Mouse (Mus musculus) neural tube, embryonic 12.5 days (tissue): ENCODE measurements at regions not wholly inside any gene's neighbourhood (a gene's known extent, or its start where the extent isn't known, plus 50 kb on each side); places are given as distances from the start of the nearest gene placed in this dataset.
A peak's percentile ranks its signal among the peaks of the same experiment; 100 is the strongest.

Source experiments
- ATAC-seq: fragments of 200-750 bp; cut with Nextera tagmentation; 2 replicates; pipeline ENCODE4 v1.8.0; 2017; ENCODE audit warnings: low read depth, mild to moderate bottlenecking, moderate TSS enrichment, moderate library complexity; ENCODE audit not compliant: low FRiP score
- H3K27ac ChIP-seq: fragments of 300-500 bp; sonication (generic); 2 replicates; pipeline ENCODE4 v1.5.1; 2016
- H3K27me3 ChIP-seq: fragments of 300-500 bp; sonication (generic); replicated peaks from 2 replicates; pipeline ENCODE4 v1.6.1; 2016; ENCODE audit warnings: mild to moderate bottlenecking
- H3K36me3 ChIP-seq: fragments of 300-500 bp; sonication (generic); 2 replicates; pipeline ENCODE4 v1.6.1; 2016; ENCODE audit warnings: mild to moderate bottlenecking
- H3K4me1 ChIP-seq: fragments of 300-500 bp; sonication (generic); 2 replicates; pipeline ENCODE4 v1.6.1; 2016
- H3K4me2 ChIP-seq: fragments of 300-500 bp; sonication (generic); replicated peaks from 2 replicates; pipeline ENCODE4 v1.6.1; 2016; ENCODE audit warnings: mild to moderate bottlenecking
- H3K4me3 ChIP-seq: fragments of 300-500 bp; sonication (generic); 2 replicates; pipeline ENCODE4 v1.5.1; 2016
- H3K9ac ChIP-seq: fragments of 300-500 bp; sonication (generic); 2 replicates; pipeline ENCODE4 v1.6.1; 2016; ENCODE audit warnings: mild to moderate bottlenecking
- H3K9me3 ChIP-seq: fragments of 300-500 bp; sonication (generic); 2 replicates; pipeline ENCODE4 v1.6.1; 2016; ENCODE audit warnings: mild to moderate bottlenecking
- WGBS: fragments of 180-500 bp; shearing (Covaris S2); methylation state at CpG from one replicate; pipeline ENCODE4 v1.1.7; 2016; 5-methylcytosine and 5-hydroxymethylcytosine counted together

DNA sequence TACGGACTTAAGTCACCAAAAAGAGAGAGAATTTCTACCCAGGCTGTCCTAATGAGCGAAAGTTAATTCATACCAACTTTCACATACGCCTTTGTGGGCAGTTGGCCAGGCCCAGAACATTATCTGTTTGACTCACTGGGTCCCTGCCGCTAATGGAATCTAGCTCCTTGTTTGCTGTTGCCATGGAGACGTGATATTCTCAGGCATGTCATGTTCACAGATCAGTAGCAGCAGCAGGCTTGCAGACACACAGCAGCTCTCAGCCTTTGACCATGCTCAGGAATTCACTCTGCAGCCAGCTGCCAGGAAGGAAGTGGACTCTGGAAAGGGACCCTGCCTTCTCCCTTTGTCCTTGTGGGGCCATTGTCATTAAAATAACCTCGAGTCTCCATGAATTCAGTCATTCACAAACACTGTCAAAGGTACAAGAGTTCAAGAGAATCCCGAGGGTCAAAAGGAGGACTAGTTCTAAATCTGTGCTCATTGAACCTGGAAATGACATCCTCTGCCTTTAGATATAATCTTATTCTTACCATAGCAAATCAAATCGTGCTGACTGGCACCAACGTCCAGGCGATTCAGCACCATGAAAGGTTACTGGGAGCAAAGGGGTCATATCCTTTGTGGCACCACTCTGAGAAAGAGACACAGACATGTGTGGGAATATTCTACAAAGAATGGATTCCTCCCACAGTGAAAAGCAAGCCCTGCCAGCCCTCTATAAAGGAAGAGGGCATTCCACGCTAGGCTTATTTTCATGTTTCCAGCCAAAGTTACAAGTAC lies 584.9 kb downstream of the Tmem182 start:
- H3K4me3 ChIP-seq: no peak overlapping the region
- peak overlapping the region; percentile 59 for H3K27ac ChIP-seq
- H3K9me3 ChIP-seq: no peaks in the 10 kb centered on the region
- H3K27me3 ChIP-seq: no peaks in the 10 kb centered on the region
- no peak overlapping the region for H3K9ac ChIP-seq
- H3K36me3 ChIP-seq: no peaks in the 10 kb centered on the region
- peaks cover 14% of the 10 kb centered on the region for H3K4me1 ChIP-seq
- peak; percentile 93 for ATAC-seq
- H3K4me2 ChIP-seq: peak overlapping the region; percentile 28
- 8% methylated on average over 11 of the region's 11 CpGs for WGBS

DNA sequence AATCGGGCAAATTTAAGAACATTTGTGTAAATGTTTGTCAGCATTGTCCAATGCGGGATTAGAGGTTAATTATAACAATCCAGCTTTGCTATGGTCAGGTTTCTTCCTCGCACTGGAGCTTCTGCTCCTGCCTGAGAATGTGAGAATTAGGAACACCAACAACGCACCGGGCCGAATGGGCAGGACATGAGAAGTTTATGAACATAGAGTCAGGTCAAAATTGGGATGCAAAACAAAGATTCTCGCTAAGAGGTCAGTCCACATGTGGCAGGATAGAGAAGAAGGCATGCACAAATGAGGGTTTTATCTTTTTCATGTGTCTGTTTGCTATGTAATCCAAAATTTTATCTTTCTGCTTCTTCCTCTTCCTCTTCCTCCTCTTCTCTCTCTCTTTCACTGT lies 585.7 kb downstream of the Tmem182 start:
- H3K4me3 ChIP-seq: no peak overlapping the region
- no peak for ATAC-seq
- 42% methylated on average over 7 of the region's 7 CpGs for WGBS

DNA sequence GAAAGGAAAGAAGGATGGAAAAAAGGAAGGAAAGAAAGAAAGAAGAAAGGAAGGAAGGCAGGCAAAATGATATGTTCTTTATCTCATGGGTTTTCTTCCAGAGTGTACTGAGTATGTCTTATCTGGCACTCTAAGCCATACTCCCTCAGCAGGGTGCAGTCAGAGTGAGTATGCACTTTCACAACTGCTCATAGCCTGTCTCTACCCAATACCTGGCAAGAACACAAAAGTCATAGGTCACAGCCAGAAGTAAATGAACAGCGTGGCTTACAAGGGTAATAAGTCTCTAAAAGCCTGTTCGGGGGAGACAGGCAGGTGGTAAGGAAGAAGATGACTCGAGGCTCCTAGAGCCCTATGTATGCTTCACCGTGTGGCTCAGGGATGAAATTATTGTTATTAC lies 587.9 kb downstream of the Tmem182 start:
- ATAC-seq: no peak
- no peak overlapping the region for H3K4me3 ChIP-seq
- no peak overlapping the region for H3K27ac ChIP-seq
- 63% methylated on average over 4 of the region's 4 CpGs for WGBS
- no peak overlapping the region for H3K4me2 ChIP-seq
- no peaks in the 10 kb centered on the region for H3K27me3 ChIP-seq
- no peak overlapping the region for H3K9ac ChIP-seq
- H3K4me1 ChIP-seq: peaks cover 14% of the 10 kb centered on the region
- H3K36me3 ChIP-seq: no peaks in the 10 kb centered on the region
- no peaks in the 10 kb centered on the region for H3K9me3 ChIP-seq

More for the DNA sequence above, 585.7 kb downstream of the Tmem182 start:
- Histone ChIP-seq H3K36me3 (no peaks in the 10 kb centered on the region), H3K9ac (no peak overlapping the region), H3K4me1 (peaks cover 14% of the 10 kb centered on the region), H3K4me2 (no peak overlapping the region), H3K27me3 (no peaks in the 10 kb centered on the region), H3K9me3 (no peaks in the 10 kb centered on the region), H3K27ac (no peak overlapping the region)

DNA sequence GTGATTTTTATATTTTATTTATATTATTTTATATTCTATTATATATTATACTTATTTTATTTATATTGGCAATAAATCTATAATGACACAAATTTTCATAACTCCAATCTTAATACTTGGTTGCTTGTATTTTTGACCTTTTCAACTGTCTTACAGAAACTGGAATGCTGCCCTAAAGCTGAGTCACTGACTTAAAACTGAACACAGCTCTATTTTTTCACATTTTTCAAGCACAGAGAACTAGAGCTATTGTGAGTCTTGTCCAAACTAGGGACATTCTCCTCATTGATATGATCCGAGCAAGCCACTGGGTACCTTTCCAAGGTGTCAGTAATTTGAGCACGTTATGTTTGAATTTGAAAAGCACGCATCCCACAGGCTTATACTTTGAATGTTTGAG lies 589.7 kb downstream of the Tmem182 start:
- H3K4me3 ChIP-seq: no peak overlapping the region
- WGBS: 92% methylated on average over 3 of the region's 3 CpGs
- no peak overlapping the region for H3K9ac ChIP-seq
- peaks cover 7% of the 10 kb centered on the region for H3K4me1 ChIP-seq
- H3K9me3 ChIP-seq: no peaks in the 10 kb centered on the region
- no peak overlapping the region for H3K4me2 ChIP-seq
- H3K27me3 ChIP-seq: no peaks in the 10 kb centered on the region
- H3K27ac ChIP-seq: no peak overlapping the region
- no peak for ATAC-seq
- no peaks in the 10 kb centered on the region for H3K36me3 ChIP-seq

DNA sequence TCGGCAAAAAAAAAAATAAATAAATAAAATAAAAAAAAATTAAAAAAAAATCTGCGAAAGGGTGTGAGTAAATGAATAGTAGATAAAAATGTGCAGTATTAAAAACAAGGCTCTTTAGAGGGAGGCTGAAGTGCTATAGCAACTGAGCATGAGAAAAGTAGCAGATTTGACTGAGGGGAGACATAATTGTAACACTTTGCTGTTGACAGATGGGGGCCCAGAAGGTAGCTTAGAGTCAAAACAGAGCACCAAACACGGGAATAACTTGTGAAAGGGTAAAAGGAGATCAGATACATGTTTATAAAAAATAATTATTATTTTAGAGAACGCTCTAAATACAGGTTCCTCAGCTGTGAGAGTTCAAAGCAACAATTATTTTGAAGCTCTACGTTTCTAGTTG lies 605.1 kb downstream of the Tmem182 start:
- Histone ChIP-seq H3K4me1 (no peaks in the 10 kb centered on the region), H3K27ac (no peak overlapping the region), H3K9me3 (no peaks in the 10 kb centered on the region), H3K4me2 (no peak overlapping the region), H3K4me3 (no peak overlapping the region), H3K9ac (no peak overlapping the region), H3K36me3 (no peaks in the 10 kb centered on the region), H3K27me3 (no peaks in the 10 kb centered on the region)
- WGBS: 92% methylated on average over 5 of the region's 5 CpGs
- no peak for ATAC-seq

DNA sequence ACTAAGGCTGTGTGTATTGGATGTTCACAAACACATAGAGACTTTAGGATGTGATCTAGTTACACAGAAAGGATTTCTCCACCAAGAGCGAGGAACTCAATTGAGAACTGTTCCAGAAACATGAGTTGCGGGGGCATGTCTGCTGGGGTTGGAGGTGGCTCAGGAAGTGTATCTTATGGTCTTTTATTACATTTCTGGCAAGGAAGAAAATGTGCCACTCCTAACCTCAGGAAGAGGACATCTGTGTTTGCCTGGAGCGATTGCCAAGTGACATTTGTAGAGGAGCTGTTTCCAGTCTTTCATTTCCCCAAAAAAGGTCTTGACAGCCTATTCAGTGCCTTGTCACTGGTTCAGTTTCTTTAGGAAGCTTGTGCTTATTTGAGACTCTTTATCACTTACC lies 606.2 kb downstream of the Tmem182 start:
- Histone ChIP-seq H3K27ac (no peak overlapping the region), H3K4me1 (no peaks in the 10 kb centered on the region), H3K4me3 (no peak overlapping the region), H3K9ac (no peak overlapping the region), H3K36me3 (no peaks in the 10 kb centered on the region), H3K27me3 (no peaks in the 10 kb centered on the region), H3K4me2 (no peak overlapping the region), H3K9me3 (no peaks in the 10 kb centered on the region)
- 97% methylated on average over 3 of the region's 3 CpGs for WGBS
- no peak for ATAC-seq

DNA sequence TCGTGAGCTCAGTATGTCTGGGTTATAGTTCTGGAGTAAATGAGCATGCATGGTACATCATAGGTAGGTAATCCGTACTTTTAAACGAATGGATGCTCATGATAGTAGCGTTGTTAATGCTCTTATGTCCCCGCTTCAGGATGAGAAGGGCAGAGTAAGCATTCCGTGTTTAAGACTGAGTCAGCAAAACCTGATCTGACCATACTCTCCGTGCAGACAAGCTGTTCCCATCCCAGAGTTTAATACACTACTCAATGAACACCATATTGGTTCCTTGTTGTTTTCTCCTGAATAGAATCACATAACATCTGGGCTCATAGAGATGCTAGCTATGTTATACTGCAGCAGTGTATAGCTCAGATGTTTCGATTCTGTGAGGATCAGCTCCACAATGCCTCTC lies 606.7 kb downstream of the Tmem182 start:
- Histone ChIP-seq H3K36me3 (no peaks in the 10 kb centered on the region), H3K27ac (no peak overlapping the region), H3K9ac (no peak overlapping the region), H3K4me2 (no peak overlapping the region), H3K4me1 (no peaks in the 10 kb centered on the region), H3K9me3 (no peaks in the 10 kb centered on the region), H3K27me3 (no peaks in the 10 kb centered on the region), H3K4me3 (no peak overlapping the region)
- 92% methylated on average over 8 of the region's 8 CpGs for WGBS
- no peak for ATAC-seq

DNA sequence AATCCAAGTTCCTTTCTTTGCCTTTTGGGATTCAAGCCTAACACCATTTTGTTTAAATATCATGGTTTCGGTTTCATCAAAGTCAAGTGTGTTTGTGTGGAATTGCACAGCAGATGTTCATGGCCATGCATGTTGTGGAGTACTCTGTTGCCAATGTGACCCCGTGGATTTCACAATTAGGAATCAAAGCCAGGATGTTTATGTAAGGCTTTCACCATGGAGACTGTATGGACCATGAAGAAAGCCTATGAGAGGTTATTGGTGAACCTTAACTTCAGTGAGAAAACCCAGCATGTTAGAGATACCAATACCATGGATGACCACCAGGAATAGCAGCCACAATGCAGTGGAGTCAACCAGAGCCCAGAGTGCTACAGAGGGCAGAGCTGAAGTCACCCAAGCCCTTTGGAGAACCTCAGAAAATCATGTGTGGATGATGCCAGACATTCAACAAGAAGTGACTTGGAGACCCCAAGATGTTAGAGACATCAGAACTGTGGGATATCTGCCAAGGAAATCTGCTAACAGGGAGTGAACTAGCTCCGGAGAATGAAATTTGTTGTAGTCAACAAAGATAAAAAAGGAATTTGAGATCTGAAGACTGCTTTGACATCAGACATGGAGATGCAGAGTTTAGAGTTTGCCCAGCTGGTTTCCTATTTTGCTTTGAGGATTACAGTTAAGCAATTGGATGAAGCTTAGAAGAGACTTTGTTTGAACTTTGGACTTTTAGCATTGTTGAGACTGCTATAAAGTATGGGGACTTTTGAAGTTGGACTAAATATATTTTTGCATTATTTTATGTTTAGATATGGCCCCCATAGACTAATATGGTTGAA lies 615.3 kb downstream of the Tmem182 start:
- H3K9me3 ChIP-seq: no peaks in the 10 kb centered on the region
- no peaks in the 10 kb centered on the region for H3K36me3 ChIP-seq
- H3K27me3 ChIP-seq: no peaks in the 10 kb centered on the region
- no peak for ATAC-seq
- 91% methylated on average over 3 of the region's 3 CpGs for WGBS
- H3K4me3 ChIP-seq: no peak overlapping the region
- H3K4me2 ChIP-seq: no peak overlapping the region
- H3K4me1 ChIP-seq: no peaks in the 10 kb centered on the region
- H3K27ac ChIP-seq: no peak overlapping the region
- no peak overlapping the region for H3K9ac ChIP-seq

- no peak for ATAC-seq
- Histone ChIP-seq H3K4me1 (peaks cover 3% of the 10 kb centered on the region; the same call in 1 of the 2 replicates), H3K4me3 (no peak overlapping the region), H3K9me3 (no peaks in the 10 kb centered on the region), H3K9ac (no peak overlapping the region), H3K4me2 (no peak overlapping the region), H3K27me3 (no peaks in the 10 kb centered on the region), H3K36me3 (no peaks in the 10 kb centered on the region), H3K27ac (no peak overlapping the region)
- 35% methylated on average over 6 of the region's 6 CpGs for WGBS
Measured at GRCm38 (mm10) chr1:41427853-41428252, 622.5 kb downstream of the Tmem182 start.

DNA sequence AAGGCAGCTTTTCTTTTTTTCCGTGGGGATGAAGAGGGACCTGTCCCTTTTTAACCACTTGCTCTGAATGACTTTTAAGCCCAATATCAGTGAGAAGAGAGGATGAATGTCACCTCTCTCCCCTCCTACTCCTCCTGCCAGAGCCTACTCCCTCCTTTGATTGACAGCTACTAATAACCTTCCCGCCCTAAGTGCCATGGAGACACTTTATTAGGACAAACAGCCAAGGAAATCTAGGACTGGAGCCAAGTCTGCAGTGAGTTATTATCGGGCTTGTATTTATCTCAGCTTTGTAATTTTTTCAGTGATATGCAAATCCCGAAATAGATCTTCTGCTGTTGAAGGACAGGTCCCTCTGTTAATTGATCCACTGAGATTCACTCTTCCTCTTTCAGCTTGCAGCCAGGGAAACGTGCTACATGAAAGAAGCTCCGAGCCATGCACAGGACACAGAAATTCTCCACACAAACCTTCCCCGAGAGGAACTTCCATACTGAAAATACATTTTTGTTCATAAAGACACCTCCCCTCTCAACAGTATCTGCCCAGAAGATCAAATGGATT lies 625.8 kb downstream of the Tmem182 start:
- Histone ChIP-seq H3K27ac (no peak overlapping the region), H3K4me3 (no peak overlapping the region), H3K4me2 (no peak overlapping the region), H3K4me1 (peaks cover 3% of the 10 kb centered on the region; the same call in 1 of the 2 replicates), H3K9ac (no peak overlapping the region), H3K36me3 (no peaks in the 10 kb centered on the region), H3K27me3 (no peaks in the 10 kb centered on the region), H3K9me3 (no peaks in the 10 kb centered on the region)
- 0 out of 2 replicates have a peak, but pooled peaks have one; percentile 61 for ATAC-seq
- 47% methylated on average over 7 of the region's 7 CpGs for WGBS

DNA sequence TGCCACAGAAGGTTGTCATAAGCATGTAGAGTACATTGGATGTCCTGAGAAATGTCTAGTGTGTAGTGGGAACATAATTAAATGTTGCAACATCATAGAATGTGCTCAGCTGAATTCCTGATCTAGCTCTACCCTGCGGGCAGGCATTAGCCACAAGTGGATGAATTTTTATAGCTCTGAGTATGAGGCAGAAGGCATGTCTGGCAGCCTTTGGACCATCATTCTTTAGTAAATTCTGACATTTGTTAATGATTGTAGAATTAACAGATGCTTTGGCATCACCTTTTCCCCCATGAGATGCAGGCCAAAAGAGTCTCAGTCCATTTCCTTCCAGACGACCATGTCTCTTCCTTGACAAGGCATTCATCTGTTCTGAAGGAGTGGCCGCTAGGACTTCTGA lies 630.0 kb downstream of the Tmem182 start:
- peaks cover 3% of the 10 kb centered on the region; the same call in 1 of the 2 replicates for H3K4me1 ChIP-seq
- no peak overlapping the region for H3K4me3 ChIP-seq
- H3K9me3 ChIP-seq: no peaks in the 10 kb centered on the region
- H3K27ac ChIP-seq: no peak overlapping the region
- 81% methylated on average over 3 of the region's 3 CpGs for WGBS
- no peak overlapping the region for H3K9ac ChIP-seq
- no peak overlapping the region for H3K4me2 ChIP-seq
- no peaks in the 10 kb centered on the region for H3K27me3 ChIP-seq
- no peak for ATAC-seq
- no peaks in the 10 kb centered on the region for H3K36me3 ChIP-seq

- no peak for ATAC-seq
- no peaks in the 10 kb centered on the region for H3K9me3 ChIP-seq
- no peaks in the 10 kb centered on the region for H3K27me3 ChIP-seq
- H3K4me2 ChIP-seq: no peak overlapping the region
- H3K27ac ChIP-seq: no peak overlapping the region
- H3K9ac ChIP-seq: no peak overlapping the region
- no peaks in the 10 kb centered on the region for H3K36me3 ChIP-seq
- H3K4me3 ChIP-seq: no peak overlapping the region
- no peaks in the 10 kb centered on the region for H3K4me1 ChIP-seq
Measured at GRCm38 (mm10) chr1:41449972-41450371, 644.6 kb downstream of the Tmem182 start.
